Mouse (Mus musculus) neural tube, embryonic 11.5 days (tissue): Measurements from ENCODE around the gene Kti12. TPM values are rescaled to one million over a fixed set of nuclear protein-coding genes. Genes with fewer than 3 reads are reported as not detected.

Source experiments
- ATAC-seq: fragments of 200-750 bp; cut with Nextera tagmentation; 2 replicates; pipeline ENCODE4 v1.8.0; 2017; ENCODE audit warnings: moderate number of reproducible peaks, mild to moderate bottlenecking, moderate TSS enrichment, moderate library complexity; ENCODE audit not compliant: insufficient read depth, low FRiP score, low TSS enrichment
- DNase-seq: peaks from one replicate; pipeline ENCODE4 v3.0.0-alpha.2; 2015; ENCODE audit warnings: low spot score
- H3K27ac ChIP-seq: fragments of 300-500 bp; sonication (generic); 2 replicates; pipeline ENCODE4 v1.5.1; 2014; ENCODE audit warnings: low read depth, mild to moderate bottlenecking, low read length
- H3K27me3 ChIP-seq: fragments of 300-500 bp; sonication (generic); 2 replicates; pipeline ENCODE4 v1.6.1; 2014; ENCODE audit warnings: mild to moderate bottlenecking, low read length, mixed read lengths; ENCODE audit not compliant: control insufficient read depth, insufficient read depth
- H3K36me3 ChIP-seq: fragments of 300-500 bp; sonication (generic); 2 replicates; pipeline ENCODE4 v1.6.1; 2014; ENCODE audit warnings: mild to moderate bottlenecking, low read length, moderate library complexity, mixed read lengths; ENCODE audit not compliant: control insufficient read depth, insufficient read depth
- H3K4me1 ChIP-seq: fragments of 300-500 bp; sonication (generic); 2 replicates; pipeline ENCODE4 v1.6.1; 2014; ENCODE audit warnings: low read length, mixed read lengths; ENCODE audit not compliant: control insufficient read depth, insufficient read depth
- H3K4me2 ChIP-seq: fragments of 300-500 bp; sonication (generic); 2 replicates; pipeline ENCODE4 v1.6.1; 2014; ENCODE audit warnings: low read depth, mild to moderate bottlenecking, moderate library complexity
- H3K4me3 ChIP-seq: fragments of 300-500 bp; sonication (generic); 2 replicates; pipeline ENCODE4 v1.5.1; 2014; ENCODE audit warnings: low read depth, low read length
- H3K9ac ChIP-seq: fragments of 300-500 bp; sonication (generic); 2 replicates; pipeline ENCODE4 v1.6.1; 2014; ENCODE audit warnings: mild to moderate bottlenecking, low read length
- H3K9me3 ChIP-seq: fragments of 300-500 bp; sonication (generic); 2 replicates; pipeline ENCODE4 v1.6.1; 2016; ENCODE audit warnings: low read length; ENCODE audit not compliant: control insufficient read depth
- whole genome bisulfite sequencing: fragments of 180-500 bp; shearing (Covaris S2); extraction: QIAGEN DNeasy Blood & Tissue Kit; methylation state at CpG from one replicate; pipeline ENCODE4 v1.1.7; 2014; 5-methylcytosine and 5-hydroxymethylcytosine counted together
- polyA plus RNA-seq: library from polyadenylated mRNA; unstranded; fragments of >200 nt; fragmentation: Nextera tagmentation; extraction: Ambion mirVana; gene quantifications from 2 replicates; pipeline ENCODE4 v1.2.1, GENCODE M21; 2014

Kti12 gene
- polyA plus RNA-seq, 1 experiment from 2014 or later, result 49.7 TPM

- H3K27me3 ChIP-seq, result no peaks in the 10 kb centered on the region
- ATAC-seq, result no peak
- no peaks in the 10 kb centered on the region for H3K9me3 ChIP-seq
- H3K9ac ChIP-seq, result no peak overlapping the region
- H3K4me3 ChIP-seq, result no peak overlapping the region
- 64% methylated on average over 13 of the region's 13 CpGs for WGBS
- no peaks in the 10 kb centered on the region for H3K36me3 ChIP-seq
- no peak for DNase-seq
- no peak overlapping the region for H3K27ac ChIP-seq
- H3K4me2 ChIP-seq, result no peak overlapping the region
- peaks cover 3% of the 10 kb centered on the region; the same call in 1 of the 2 replicates for H3K4me1 ChIP-seq
Measured at GRCm38 (mm10) chr4:108883815-108884214, 36.2 kb downstream of the Kti12 start.

DNA sequence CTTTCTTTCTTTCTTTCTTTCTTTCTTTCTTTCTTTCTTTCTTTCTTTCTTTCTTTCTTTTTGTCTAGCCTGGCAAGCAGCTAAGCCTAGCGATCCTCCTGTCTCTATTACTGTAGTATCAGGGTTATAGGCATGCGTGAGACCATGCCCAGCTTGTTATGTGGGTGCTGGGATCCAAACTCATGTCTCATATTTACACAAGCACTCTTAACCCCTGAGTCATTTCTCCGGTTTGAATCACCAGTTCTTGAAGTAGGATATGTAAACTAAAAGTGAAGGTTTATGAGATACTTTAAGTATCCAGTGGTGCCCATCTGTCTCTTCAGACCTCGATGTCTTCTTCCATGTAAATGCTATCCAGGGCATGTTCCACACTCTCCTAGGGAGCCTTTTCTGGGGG lies 39.9 kb downstream of the Kti12 start:
- Histone ChIP-seq H3K27ac (no peak overlapping the region), H3K4me3 (no peak overlapping the region), H3K9ac (no peak overlapping the region), H3K4me2 (no peak overlapping the region), H3K9me3 (no peaks in the 10 kb centered on the region), H3K27me3 (no peaks in the 10 kb centered on the region), H3K4me1 (no peaks in the 10 kb centered on the region), H3K36me3 (no peaks in the 10 kb centered on the region)
- DNase-seq (no peak), ATAC-seq (no peak)
- 86% methylated on average over 4 of the region's 4 CpGs for WGBS

- Histone ChIP-seq H3K4me2 (no peak overlapping the region), H3K27me3 (no peaks in the 10 kb centered on the region), H3K4me3 (no peak overlapping the region), H3K9ac (no peak overlapping the region), H3K27ac (no peak overlapping the region), H3K9me3 (no peaks in the 10 kb centered on the region), H3K4me1 (no peaks in the 10 kb centered on the region), H3K36me3 (no peaks in the 10 kb centered on the region)
- DNase-seq (no peak), ATAC-seq (no peak)
- 85% methylated on average over 6 of the region's 6 CpGs for WGBS
Measured at GRCm38 (mm10) chr4:108890876-108891275, 43.3 kb downstream of the Kti12 start.

Other genes starting within 250 kb of the Kti12 start
- 17.5 and 18.1 TPM in 2 replicates for gene Cc2d1b, start 227.8 kb upstream of the Kti12 start, polyA plus RNA-seq
- gene 3110021N24Rik, start 128.1 kb upstream of the Kti12 start, polyA plus RNA-seq, result 0.45 and 1.4 TPM in 2 replicates
- gene Zfyve9, start 67.0 kb upstream of the Kti12 start, polyA plus RNA-seq, result 3.6 and 3.8 TPM in 2 replicates
- gene Btf3l4, start 14.2 kb upstream of the Kti12 start, polyA plus RNA-seq, result 235 and 243 TPM in 2 replicates
- gene Txndc12, start 13.2 kb upstream of the Kti12 start, polyA plus RNA-seq, result 104 and 105 TPM in 2 replicates
- gene A730015C16Rik, start 834 bp downstream of the Kti12 start, polyA plus RNA-seq, result 1.1 and 2.5 TPM in 2 replicates
- 25.9 and 27.7 TPM in 2 replicates for gene Rab3b, start 31.3 kb downstream of the Kti12 start, polyA plus RNA-seq
- 61.3 and 63.8 TPM in 2 replicates for gene Nrd1, start 152.9 kb downstream of the Kti12 start, polyA plus RNA-seq